In the genomic region with DNA sequence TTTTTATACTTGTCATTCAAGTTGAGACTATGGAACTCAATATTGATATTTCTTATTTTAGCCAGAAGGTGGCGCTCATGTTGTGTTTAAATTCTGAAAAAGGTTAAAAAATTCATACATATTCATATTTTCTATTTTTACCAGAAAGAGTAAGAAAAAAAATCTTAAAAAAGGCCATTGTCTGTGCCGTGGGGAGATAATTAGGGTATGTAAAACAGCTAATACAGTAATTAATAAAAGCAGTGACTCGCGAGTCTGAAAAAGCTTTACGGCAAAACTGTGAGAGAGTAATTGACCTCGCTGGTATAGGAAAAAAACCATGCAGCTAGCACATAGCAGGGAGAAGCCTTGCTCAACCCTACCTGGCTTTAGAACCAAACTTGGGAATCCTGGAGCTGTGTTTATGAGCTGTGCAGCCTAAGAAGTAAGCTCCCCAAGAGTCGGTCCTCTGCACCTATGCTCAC, we compare ENCODE assay signal across 14 mouse cellular contexts.
DNase-seq lines count a peak whose midpoint lies in the region; ATAC-seq and TF ChIP-seq lines count a peak whose summit lies in the region.
"Had no signal": no experiment of that assay in that cellular context is flagged by ENCODE, and none has a peak within 500 bp of the region (broad histone marks: within the 10 kb centered on the region; RNA-seq: fewer than 3 reads in every experiment).

No protein-coding gene starts in this region.

- TF ChIP-seq POLR2A in brain, embryonic 14.5 days (IDR thresholded peaks at IDR 0.05; ENCODE audit: borderline replicate concordance, extremely low read depth, insufficient read depth, insufficient read length, poor library complexity, severe bottlenecking), result no peak

- 48% methylated on average over 7 of the region's 7 CpGs for WGBS in midbrain, embryonic 15.5 days
- WGBS in midbrain, embryonic 13.5 days, result 65% methylated on average over 7 of the region's 7 CpGs
- 67% methylated on average over 7 of the region's 7 CpGs for WGBS in liver, postnatal 0 days (ENCODE audit: insufficient replicate concordance)

- peak; percentile 37 for DNase-seq in heart, adult 11 months
- DNase-seq in heart, postnatal 36 days, result no peak
- DNase-seq in brain, embryonic 14.5 days (ENCODE audit: low read depth), result peak; percentile 71
- peak; percentile 66 for DNase-seq in retina, embryonic 14.5 days (ENCODE audit: low spot score)
- DNase-seq in kidney, postnatal 4 days, result no peak
- no peak for DNase-seq in liver, postnatal 0 days
- DNase-seq: adrenal gland, postnatal 10 days; cerebellum, adult 9-11 months; lung, postnatal 36 days; right cerebral cortex, adult 18-20 months had no signal

- no peak overlapping the region for H3K4me2 ChIP-seq in midbrain, embryonic 15.5 days
- H3K4me2 ChIP-seq in midbrain, embryonic 13.5 days (replicated peaks), result no peak overlapping the region
- H3K4me2 ChIP-seq in liver, postnatal 0 days (ENCODE audit: low read depth, low read length), result no peak overlapping the region
- H3K4me2 ChIP-seq: limb, embryonic 13.5 days had no signal

- no peak for TF ChIP-seq EP300 in liver, postnatal 0 days (IDR thresholded peaks at IDR 0.05; ENCODE audit: low read depth)

- H3K4me1 ChIP-seq in midbrain, embryonic 15.5 days, result no peaks in the 10 kb centered on the region
- no peaks in the 10 kb centered on the region for H3K4me1 ChIP-seq in midbrain, embryonic 13.5 days (replicated peaks)
- H3K4me1 ChIP-seq in liver, postnatal 0 days (ENCODE audit: insufficient read depth), result no peaks in the 10 kb centered on the region
- H3K4me1 ChIP-seq: limb, embryonic 13.5 days had no signal

- H3K27me3 ChIP-seq in midbrain, embryonic 15.5 days (replicated peaks), result no peaks in the 10 kb centered on the region
- no peaks in the 10 kb centered on the region for H3K27me3 ChIP-seq in midbrain, embryonic 13.5 days
- H3K27me3 ChIP-seq in liver, postnatal 0 days (ENCODE audit: insufficient read depth, low read length), result no peaks in the 10 kb centered on the region
- H3K27me3 ChIP-seq: limb, embryonic 13.5 days had no signal

- peak overlapping the region; percentile 55; the same call in 1 of the 2 replicates for H3K27ac ChIP-seq in midbrain, embryonic 15.5 days
- no peak overlapping the region for H3K27ac ChIP-seq in midbrain, embryonic 13.5 days
- H3K27ac ChIP-seq in liver, postnatal 0 days (ENCODE audit: low read depth), result no peak overlapping the region
- H3K27ac ChIP-seq: limb, embryonic 13.5 days had no signal

- intact Hi-C loops in heart, postnatal 36 days (cut with DNase I), result no loop called here

- TF ChIP-seq CTCF in brain, embryonic 14.5 days (IDR thresholded peaks at IDR 0.05; ENCODE audit: borderline replicate concordance, extremely low read depth, insufficient read depth, insufficient read length), result no peak
- TF ChIP-seq CTCF in liver, postnatal 0 days (IDR thresholded peaks at IDR 0.05; ENCODE audit: low read depth), result no peak; the same call in 1 of the 2 replicates

- no peak overlapping the region for H3K4me3 ChIP-seq in midbrain, embryonic 15.5 days
- H3K4me3 ChIP-seq in midbrain, embryonic 13.5 days (replicated peaks), result no peak overlapping the region
- no peak overlapping the region for H3K4me3 ChIP-seq in liver, postnatal 0 days (ENCODE audit: low read depth, low read length)
- H3K4me3 ChIP-seq: limb, embryonic 13.5 days had no signal

- H3K9me3 ChIP-seq in midbrain, embryonic 15.5 days, result no peaks in the 10 kb centered on the region
- no peaks in the 10 kb centered on the region for H3K9me3 ChIP-seq in midbrain, embryonic 13.5 days
- H3K9me3 ChIP-seq in liver, postnatal 0 days (ENCODE audit: low read length), result no peaks in the 10 kb centered on the region
- H3K9me3 ChIP-seq: G1E; limb, embryonic 13.5 days had no signal

- peak; percentile 65 for ATAC-seq in midbrain, embryonic 15.5 days (replicated peaks)
- ATAC-seq in midbrain, embryonic 13.5 days, result no peak
- no peak for ATAC-seq in liver, postnatal 0 days

- no peak overlapping the region for H3K9ac ChIP-seq in midbrain, embryonic 15.5 days
- no peak overlapping the region for H3K9ac ChIP-seq in midbrain, embryonic 13.5 days (replicated peaks)
- H3K9ac ChIP-seq in liver, postnatal 0 days (replicated peaks), result no peak overlapping the region
- H3K9ac ChIP-seq: limb, embryonic 13.5 days had no signal

- H3K36me3 ChIP-seq in midbrain, embryonic 15.5 days (replicated peaks), result no peaks in the 10 kb centered on the region
- H3K36me3 ChIP-seq in midbrain, embryonic 13.5 days, result no peaks in the 10 kb centered on the region
- no peaks in the 10 kb centered on the region for H3K36me3 ChIP-seq in liver, postnatal 0 days (replicated peaks; ENCODE audit: insufficient read depth, low read length)
- H3K36me3 ChIP-seq: G1E; limb, embryonic 13.5 days had no signal

Comparison
In these comparisons a context has a peak if more than half of its experiments do, and no peak if none do; other contexts are left out.
1. DNase-seq: peak in heart, adult 11 months (single experiment), brain, embryonic 14.5 days (single experiment) and retina, embryonic 14.5 days (single experiment); none in heart, postnatal 36 days (0 of 2), kidney, postnatal 4 days (0 of 2) and liver, postnatal 0 days (single experiment).